Mouse (Mus musculus): ENCODE data around the gene Mdh2. TPM values are rescaled to one million over a fixed set of nuclear protein-coding genes. Genes with fewer than 3 reads are reported as not detected.

Mdh2 gene
- total RNA-seq, 2 experiments from 2014 or later: 469 to 476 TPM

- DNase-seq (ENCODE audit: low spot score in 2 of 2): peak; percentile 67 to 73
Measured at GRCm38 (mm10) chr5:135834769-135835491, 56.6 kb downstream of the Mdh2 start.

DNA sequence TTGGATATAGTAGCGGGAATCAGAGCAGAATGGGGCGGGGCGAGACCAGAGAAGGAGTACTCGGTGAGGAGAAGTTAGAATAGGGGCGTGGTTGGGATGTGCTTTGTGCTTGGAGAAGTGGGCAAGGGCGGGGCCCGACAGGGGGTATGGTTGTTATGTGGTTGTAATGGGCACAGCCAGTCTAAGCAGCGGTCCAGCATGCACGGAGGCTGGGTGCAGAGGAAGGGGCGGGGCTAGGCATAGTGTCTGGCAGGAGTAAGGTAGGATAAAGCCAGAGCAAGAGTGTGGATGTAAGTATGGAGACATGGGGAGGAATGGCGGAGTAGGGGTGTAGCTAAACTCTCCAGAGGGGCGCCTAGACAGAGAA, 57.2 kb downstream of the Mdh2 start:
- DNase-seq (ENCODE audit: low spot score in 2 of 2): no peak

GRCm38 (mm10) chr5:135835981-135836380, 57.7 kb downstream of the Mdh2 start:
- DNase-seq (ENCODE audit: low spot score in 2 of 2): no peak

Small RNA genes within 50 kb of the gene (microRNA-seq; reads per million reads assigned to microRNA genes)
- gene Gm23268 (0 reads per million in 2 experiments), gene Mir7034 (0.89 to 2.0 reads per million in 2 experiments)

Other genes starting within 250 kb of the Mdh2 start
- 10 to 100 TPM; 68.5 to 69.4 TPM for gene Hip1, start 233.4 kb upstream of the Mdh2 start, total RNA-seq (2021)
- not detected for gene Ccl26, start 214.9 kb upstream of the Mdh2 start, total RNA-seq (2021)
- gene Ccl24, start 205.4 kb upstream of the Mdh2 start, total RNA-seq (2021): not detected
- 10 to 100 TPM; 68.6 to 75.4 TPM for gene Rhbdd2, start 145.9 kb upstream of the Mdh2 start, total RNA-seq (2021)
- 10 to 100 TPM; 74.9 to 77.7 TPM for gene Por, start 108.4 kb upstream of the Mdh2 start, total RNA-seq (2021)
- gene Tmem120a, start 34.0 kb upstream of the Mdh2 start, total RNA-seq (2021): 10 to 100 TPM; 20.9 to 21.9 TPM
- gene Styxl1, start 95 bp upstream of the Mdh2 start, total RNA-seq (2021): under 1 TPM; 0.55 to 0.87 TPM
- 10 to 100 TPM; 62.6 to 72.2 TPM for gene Srrm3, start 28.4 kb downstream of the Mdh2 start, total RNA-seq (2021)
- 1 to 10 TPM; 4.2 to 6.1 TPM for gene Hspb1, start 109.4 kb downstream of the Mdh2 start, total RNA-seq (2021)
- 1,000 to 10,000 TPM; 1,571 to 1,708 TPM for gene Ywhag, start 156.1 kb downstream of the Mdh2 start, total RNA-seq (2021)
- gene Ssc4d, start 196.1 kb downstream of the Mdh2 start, total RNA-seq (2021): 1 to 10 TPM; 2.1 to 2.3 TPM
- gene Zp3, start 201.6 kb downstream of the Mdh2 start, total RNA-seq (2021): not detected
- gene Dtx2, start 216.3 kb downstream of the Mdh2 start, total RNA-seq (2021): 10 to 100 TPM; 10.0 to 12.4 TPM